Mouse (Mus musculus) megakaryocyte progenitor cell, adult 5-6 weeks (primary cell): ENCODE data around the gene Prf1. TPM values are rescaled to one million over a fixed set of nuclear protein-coding genes. Genes with fewer than 3 reads are reported as not detected.

Experiments used
- ATAC-seq: replicated peaks from 2 replicates; pipeline ENCODE4 v1.8.0; 2016; ENCODE audit warnings: mild to moderate bottlenecking, moderate TSS enrichment, inconsistent platforms; ENCODE audit not compliant: poor library complexity
- total RNA-seq, 2 experiments: library from RNA; stranded (forward) in 1 of 2; stranded (reverse) in 1 of 2; fragments of 157-497, 149-512 nt in 1 of 2; fragments of 200-1000 nt in 1 of 2; gene quantifications; 2 replicates each; pipeline versions ENCODE4 v1.2.3 to v1.2.4; 2015 to 2017

Gene Prf1
- total RNA-seq (2015), result not detected in 2 replicates
- not detected in 2 replicates for total RNA-seq (2017)

DNA sequence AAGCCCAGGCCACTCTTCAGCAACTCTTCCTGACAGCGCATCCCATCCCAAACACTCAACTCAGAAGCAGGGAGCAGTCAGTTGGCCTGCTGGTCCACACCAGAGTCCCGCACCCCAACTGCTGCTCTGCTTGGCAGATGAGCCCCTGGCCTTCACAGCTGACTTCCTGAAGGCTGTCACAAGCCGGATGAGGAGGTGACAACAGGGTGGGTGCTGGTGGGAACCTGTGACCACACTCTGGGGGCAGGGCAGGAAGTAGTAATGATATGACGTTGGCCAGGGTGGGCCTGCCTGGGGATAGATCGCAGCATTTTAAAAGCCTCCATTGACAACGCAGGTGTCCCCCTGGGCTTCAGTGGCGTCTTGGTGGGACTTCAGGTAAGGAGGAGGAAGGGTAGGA, at the start of gene Prf1:
Prf1 (plus strand) TSS at position 357 of the 400 bp plus-strand sequence.
- peak; percentile 78 for ATAC-seq

DNA sequence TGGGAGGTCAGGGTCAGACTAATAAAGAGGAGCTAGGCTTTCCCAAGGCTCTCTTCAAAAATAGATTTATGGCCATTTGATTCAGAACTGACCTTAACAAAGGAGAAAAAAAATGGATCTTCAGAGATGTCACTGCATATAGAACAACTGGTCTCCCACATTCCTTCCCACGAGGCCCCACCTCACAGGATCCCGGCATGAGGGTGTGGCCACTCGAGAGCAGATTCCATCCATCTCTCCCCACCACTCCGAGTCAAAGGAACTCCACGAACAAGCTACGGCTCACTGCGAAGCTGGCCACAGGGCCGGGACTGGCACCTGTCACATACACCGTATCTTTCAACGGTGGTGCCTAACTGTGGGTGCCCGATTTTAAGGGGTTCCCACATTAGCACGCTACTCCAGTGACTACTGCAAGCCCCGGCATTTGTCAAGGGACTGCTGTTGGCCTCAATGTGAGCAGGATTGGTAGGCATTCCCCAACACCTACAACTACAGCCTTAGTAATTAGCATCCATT, 49.0 kb upstream of the Prf1 start:
- no peak for ATAC-seq

GRCm38 (mm10) chr10:61249951-61250350, 47.7 kb upstream of the Prf1 start:
- no peak for ATAC-seq

- no peak for ATAC-seq
These were observed 42.9 kb upstream of the Prf1 start for GRCm38 (mm10) chr10:61254761-61255160.

DNA sequence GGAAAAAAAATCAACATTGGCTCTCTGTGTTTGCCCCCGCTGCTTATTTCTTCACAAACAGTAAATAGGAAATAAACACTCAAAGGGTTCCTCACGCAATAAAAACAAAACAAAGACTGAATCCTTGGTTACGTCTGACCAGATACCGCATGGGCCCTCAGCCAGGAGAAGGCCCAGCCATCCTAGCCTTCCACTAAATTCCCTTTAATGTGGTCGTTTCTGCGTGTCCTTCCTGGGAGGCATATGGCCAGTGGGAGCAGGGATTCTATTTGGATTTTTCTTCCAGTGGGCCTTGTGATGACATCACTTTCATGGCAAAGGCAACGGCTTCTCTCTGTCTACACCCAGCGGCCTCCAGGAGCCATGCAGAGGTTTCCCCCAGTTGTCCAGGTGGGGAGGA, 42.4 kb upstream of the Prf1 start:
- no peak for ATAC-seq

- ATAC-seq, result no peak
These were observed 41.0 kb upstream of the Prf1 start for GRCm38 (mm10) chr10:61256665-61257064.

DNA sequence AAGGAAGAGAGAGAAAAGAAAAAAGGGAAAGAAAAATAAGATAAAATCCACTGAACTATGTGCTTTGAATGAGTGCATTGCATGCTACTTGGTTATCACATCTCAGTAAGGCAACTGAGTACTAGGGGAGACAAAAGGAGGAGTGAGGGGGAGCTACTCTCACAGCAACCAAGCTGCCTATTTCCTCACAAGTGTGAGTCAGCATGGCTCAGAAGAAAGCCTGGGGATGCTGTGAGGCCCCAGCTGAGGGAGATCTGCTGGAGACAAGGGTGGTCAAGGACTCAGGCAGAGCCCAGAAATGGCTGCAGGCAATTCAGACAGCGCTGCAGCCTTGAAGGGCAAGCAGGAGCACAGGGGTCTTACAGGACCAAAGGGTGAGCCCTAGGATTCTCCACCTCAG, 39.5 kb upstream of the Prf1 start:
- ATAC-seq, result 0 out of 2 replicates have a peak, but pooled peaks have one; percentile 31

DNA sequence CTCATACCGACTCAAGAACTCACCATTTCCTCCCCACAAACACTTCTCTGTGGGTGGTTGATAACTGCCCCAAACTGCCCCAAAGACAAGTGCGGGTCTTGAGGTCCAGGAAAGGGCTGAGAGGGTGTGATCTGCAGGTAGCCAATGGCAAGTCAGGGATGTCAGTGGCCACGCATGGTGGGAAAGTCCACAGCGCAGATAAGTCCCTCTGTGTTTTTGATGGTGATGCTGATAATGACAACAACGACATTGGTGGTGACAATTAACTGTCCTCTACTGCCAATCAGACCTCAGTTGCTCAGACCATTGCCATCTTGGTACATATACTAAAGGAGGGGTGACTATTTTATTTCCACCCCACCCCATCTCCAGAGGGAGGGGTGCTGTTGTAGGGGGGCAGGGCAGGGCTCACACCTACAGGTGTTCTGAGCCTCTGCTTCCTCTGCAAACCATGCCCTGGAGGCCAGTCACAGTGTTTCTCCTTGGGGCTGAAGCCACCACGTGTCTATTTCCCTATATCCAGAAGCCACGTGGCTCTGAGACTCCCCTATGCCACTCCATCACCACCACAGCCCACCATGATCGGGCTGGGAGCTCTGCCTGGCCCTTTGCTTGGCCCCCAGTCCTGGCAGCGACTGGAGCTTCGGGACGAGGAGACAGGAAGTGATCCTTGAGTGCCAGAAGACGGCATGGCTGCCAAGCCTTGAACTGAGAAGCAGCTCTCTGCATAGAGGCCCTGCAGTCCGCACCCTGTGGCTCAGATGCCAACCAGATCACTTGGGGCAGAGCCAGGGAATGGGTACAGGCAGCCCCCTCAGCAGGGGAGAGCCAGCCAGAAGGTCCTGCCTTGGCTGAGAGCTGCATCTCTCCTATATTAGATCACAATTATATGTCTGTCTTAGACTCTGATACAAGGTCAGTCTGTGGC, 36.1 kb upstream of the Prf1 start:
- no peak for ATAC-seq

- no peak for ATAC-seq
These were observed 34.0 kb upstream of the Prf1 start for GRCm38 (mm10) chr10:61263606-61264005.

- ATAC-seq, result peak; percentile 65
These were observed 30.3 kb upstream of the Prf1 start for GRCm38 (mm10) chr10:61267378-61267777.

DNA sequence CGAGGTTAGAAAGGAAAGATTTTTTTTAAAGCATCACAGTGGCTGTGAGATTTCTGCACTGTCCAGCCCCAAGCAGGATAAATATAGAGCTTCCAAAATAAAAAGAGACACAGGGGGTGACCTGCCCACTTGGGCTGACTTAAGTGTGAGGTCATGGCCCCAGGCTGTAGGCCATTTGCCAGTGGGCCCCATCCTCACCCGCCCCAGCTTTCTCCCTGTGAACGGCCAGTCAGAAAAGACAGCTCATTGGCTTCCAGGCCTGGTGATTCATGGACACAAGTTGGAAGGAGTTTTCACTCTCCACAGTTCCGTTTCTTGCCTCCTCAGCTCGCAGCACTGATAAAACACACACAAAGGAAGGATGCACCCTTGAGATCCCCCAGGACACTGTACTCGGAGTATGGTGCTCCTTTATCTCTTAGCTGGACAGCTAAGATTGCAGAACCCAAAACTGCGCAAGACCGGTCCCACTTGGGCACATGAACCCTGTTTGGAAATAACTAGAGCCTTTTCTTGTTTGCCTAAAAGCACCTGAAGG, 25.5 kb upstream of the Prf1 start:
- no peak for ATAC-seq

DNA sequence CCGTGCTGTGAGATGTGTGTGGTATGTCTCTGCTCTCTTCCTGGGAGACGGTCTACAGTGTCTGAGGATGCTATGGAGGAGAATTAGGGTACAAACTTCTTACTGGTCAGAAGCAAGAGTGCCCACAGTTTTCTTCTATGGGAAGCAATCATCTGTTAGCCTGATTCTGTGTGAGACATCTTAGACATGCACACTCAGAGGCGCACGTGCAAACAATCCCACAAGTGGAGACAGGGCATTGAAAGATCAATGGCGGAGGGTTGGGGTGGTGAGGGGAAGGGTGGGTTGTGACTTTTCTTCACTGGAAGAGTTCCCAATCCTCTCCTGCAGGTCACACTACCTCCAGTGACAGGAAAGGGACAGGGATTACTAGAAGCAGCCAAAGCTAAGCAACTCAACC, 25.0 kb upstream of the Prf1 start:
- ATAC-seq, result no peak

DNA sequence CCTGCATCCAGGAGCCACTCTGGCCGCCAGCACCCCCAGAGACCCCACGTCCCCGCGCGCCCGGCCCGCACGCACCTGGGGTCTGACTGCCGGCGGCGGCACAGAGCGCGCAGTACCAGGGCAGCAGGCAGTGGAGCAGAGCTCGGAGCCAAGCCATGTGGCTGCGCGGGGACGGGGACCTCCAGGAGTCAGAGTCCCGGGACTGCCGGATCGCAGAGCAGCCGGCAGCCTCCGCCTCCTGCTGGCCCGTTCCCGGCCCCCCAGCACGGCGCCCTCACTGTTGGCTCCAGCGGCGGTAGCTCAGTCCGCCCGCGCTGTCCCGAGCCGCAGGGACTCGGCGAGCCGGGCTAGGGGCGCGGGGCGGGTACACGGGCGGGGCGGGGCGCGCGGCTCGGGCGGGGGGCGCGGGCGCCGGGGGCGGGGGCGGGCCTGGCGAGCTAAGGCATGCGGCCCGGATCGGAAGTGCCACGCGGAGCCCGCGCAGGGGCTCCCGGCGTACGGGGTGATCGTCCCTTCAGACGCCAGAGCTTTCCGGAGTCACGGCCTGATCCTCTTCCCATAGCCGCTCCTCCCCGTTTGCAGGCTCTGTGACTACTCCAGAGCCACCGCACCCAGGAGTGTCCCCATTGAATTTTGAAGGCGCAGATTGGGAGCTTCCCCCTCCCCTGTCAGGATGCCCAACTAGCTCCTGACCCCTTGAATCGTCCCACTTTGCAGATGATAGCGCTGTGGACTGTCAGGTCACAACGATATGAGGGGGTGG, 24.4 kb upstream of the Prf1 start, which contains the start of gene Adamts14:
Adamts14 (minus strand) TSS at position 358 of the 763 bp plus-strand sequence.
- ATAC-seq, result 0 out of 2 replicates have a peak, but pooled peaks have one; percentile 10

DNA sequence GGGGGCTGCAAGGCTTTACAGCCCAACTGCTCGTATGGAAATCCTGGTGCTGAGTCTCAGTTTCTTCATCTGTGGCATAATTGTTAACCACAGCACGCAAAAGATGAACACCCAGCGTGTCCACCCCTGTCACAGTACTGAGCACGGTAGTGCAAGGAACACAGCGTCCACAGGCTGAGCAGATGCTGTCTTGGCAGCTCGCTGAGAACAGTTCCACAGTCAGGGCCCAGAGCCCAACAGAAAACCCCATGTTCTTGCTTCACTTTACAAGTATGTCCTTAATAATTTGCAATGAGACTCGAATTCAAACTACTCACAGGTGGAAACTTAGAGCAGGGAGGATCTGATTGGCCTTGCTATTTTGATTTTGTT, 23.8 kb upstream of the Prf1 start:
- no peak for ATAC-seq

DNA sequence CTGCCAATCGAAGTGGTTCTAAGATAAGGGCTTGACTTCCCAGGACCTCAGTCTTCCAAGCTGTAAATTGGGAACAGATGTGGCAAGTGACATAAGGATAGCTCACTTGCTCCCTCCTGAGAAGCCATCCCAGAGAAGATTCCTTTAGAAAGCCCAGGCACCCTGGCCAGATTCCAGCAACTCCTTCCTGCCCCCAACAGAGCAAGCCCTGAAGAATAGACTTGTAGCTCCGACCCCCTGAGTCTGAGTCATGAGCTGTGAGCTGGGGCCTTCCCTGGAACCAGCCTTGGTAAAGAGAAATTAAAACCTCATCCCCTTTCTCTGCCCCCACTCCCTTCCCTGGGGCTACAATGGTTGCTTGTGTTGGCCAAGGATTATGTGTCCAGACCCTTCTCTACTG, 23.1 kb upstream of the Prf1 start:
- ATAC-seq, result no peak

DNA sequence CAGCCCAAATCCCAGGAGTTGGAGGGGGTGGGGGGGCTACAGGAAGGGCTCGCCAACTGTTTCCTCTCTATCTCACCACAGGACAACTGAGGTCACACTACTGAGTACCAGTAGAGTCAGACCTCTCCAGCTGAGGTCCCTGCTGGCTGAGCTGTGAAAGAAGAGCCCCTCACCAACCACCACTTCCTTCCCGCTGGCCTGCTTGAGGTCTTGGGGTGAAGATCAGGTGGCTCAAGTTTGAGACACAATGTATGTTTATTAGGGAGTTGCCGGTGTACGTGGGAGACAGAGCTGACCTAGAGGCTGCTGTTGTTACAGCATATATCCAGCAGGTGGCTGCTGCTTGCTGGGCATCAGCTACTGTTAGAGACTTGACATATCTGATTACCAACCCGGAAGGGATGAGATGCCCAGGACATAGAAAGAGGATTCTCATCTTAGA, 21.9 kb upstream of the Prf1 start:
- ATAC-seq, result peak; percentile 83

DNA sequence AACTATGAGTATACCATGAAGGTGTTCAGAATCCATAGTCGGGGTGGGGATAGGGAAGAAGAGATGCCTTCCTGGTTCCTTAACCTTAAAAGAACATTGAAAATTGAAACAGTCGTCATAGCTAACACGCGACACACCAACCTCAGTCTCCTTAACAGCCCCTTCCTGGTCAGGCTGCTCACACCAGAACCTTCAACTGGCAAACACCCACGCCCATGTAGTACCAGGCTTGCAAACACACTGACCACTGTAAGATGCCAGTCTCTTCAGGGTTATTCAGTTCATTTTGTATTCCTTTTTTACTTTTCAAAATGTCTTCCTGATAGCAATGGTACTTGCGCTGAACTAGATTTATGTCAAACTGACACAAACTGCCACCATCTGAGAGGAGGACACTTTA, 20.6 kb upstream of the Prf1 start:
- ATAC-seq, result no peak

GRCm38 (mm10) chr10:61277918-61278674, 19.5 kb upstream of the Prf1 start:
- ATAC-seq, result 0 out of 2 replicates have a peak, but pooled peaks have one; percentile 20

DNA sequence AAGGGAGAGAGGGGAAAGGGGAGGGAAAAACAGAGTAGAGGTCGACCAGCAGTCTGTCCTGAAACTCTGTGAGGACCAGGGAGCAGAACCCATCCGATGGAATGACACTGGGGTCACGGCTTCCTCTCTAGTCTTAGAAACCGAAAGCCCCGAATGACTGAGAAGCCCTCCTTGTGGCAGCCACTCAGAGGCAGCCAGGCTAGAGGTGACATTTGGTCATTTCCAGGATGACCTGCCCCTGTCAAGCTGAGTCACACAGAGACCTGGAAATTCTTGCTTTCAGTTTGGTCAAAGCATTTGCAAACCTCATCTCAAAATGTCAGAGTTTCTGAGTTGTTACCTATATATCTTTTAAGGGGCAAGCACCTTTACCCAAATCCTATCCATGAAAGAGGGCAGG, 16.5 kb upstream of the Prf1 start:
- no peak for ATAC-seq

DNA sequence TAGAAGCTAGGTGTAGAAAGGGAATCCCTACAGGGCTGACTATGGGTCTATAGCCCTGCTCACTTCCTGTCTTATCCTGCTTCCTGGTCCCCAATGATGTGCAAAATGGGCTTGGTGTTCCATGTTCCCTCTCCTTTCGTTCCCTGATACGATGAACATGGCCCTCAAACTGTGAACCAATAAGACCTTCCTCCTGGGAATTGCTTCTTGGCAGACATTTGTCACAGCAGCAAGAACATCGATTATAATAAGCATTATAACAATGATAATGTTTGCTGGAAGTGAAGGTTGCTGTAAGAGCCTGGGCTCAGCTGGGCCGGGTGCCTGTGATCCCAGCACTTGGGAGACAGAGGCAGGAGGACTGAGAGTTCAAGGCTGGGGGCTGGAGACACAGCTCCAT, 13.3 kb upstream of the Prf1 start:
- no peak for ATAC-seq
